Mouse (Mus musculus) liver, postnatal 0 days (tissue): ENCODE results near the gene Syna. TPM values are rescaled to one million over a fixed set of nuclear protein-coding genes. Genes with fewer than 3 reads are reported as not detected.
A peak's percentile ranks its signal among the peaks of the same experiment; 100 is the strongest.

Source experiments
- ATAC-seq: fragments of 200-750 bp; cut with Nextera tagmentation; 2 replicates; pipeline ENCODE4 v1.8.0; 2017; ENCODE audit warnings: mild to moderate bottlenecking, moderate library complexity
- DNase-seq: peaks from one replicate; pipeline ENCODE4 v3.0.0-alpha.2; 2016
- H3K27ac ChIP-seq: fragments of 300-500 bp; sonication (generic); 2 replicates; pipeline ENCODE4 v1.5.1; 2014; ENCODE audit warnings: antibody characterized with exemption, moderate library complexity, mild to moderate bottlenecking, low read depth
- H3K27me3 ChIP-seq: fragments of 300-500 bp; sonication (generic); 2 replicates; pipeline ENCODE4 v1.6.1; 2014; ENCODE audit warnings: low read length, control low read depth, mixed read lengths; ENCODE audit not compliant: insufficient read depth
- H3K36me3 ChIP-seq: fragments of 300-500 bp; sonication (generic); replicated peaks from 2 replicates; pipeline ENCODE4 v1.6.1; 2014; ENCODE audit warnings: mild to moderate bottlenecking, control low read depth, low read length, moderate library complexity, mixed read lengths; ENCODE audit not compliant: insufficient read depth
- H3K4me1 ChIP-seq: fragments of 300-500 bp; sonication (generic); 2 replicates; pipeline ENCODE4 v1.6.1; 2014; ENCODE audit warnings: antibody characterized with exemption, mild to moderate bottlenecking, control low read depth; ENCODE audit not compliant: insufficient read depth
- H3K4me2 ChIP-seq: fragments of 300-500 bp; sonication (generic); 2 replicates; pipeline ENCODE4 v1.6.1; 2014; ENCODE audit warnings: low read depth, mild to moderate bottlenecking, low read length, moderate library complexity, mixed read lengths
- H3K4me3 ChIP-seq: fragments of 300-500 bp; sonication (generic); 2 replicates; pipeline ENCODE4 v1.5.1; 2014; ENCODE audit warnings: low read depth, low read length
- H3K9ac ChIP-seq: fragments of 300-500 bp; sonication (generic); replicated peaks from 2 replicates; pipeline ENCODE4 v1.6.1; 2014; ENCODE audit warnings: mild to moderate bottlenecking, moderate library complexity
- H3K9me3 ChIP-seq: fragments of 300-500 bp; sonication (generic); 2 replicates; pipeline ENCODE4 v1.6.1; 2016; ENCODE audit warnings: mild to moderate bottlenecking, control low read depth, low read length, mixed read lengths
- CTCF ChIP-seq: sonication (generic); IDR thresholded peaks from 2 replicates; pipeline ENCODE4 v1.5.1; 2016; ENCODE audit warnings: antibody characterized with exemption, low read depth
- EP300 ChIP-seq: IDR thresholded peaks from 2 replicates; pipeline ENCODE4 v1.6.1; 2016; ENCODE audit warnings: antibody characterized with exemption, low read depth, mild to moderate bottlenecking
- WGBS: fragments of 180-500 bp; shearing (Covaris S2); extraction: QIAGEN DNeasy Blood & Tissue Kit; methylation state at CpG from one replicate; pipeline ENCODE4 v1.1.7; 2014; ENCODE audit not compliant: insufficient replicate concordance; 5-methylcytosine and 5-hydroxymethylcytosine counted together
- polyA plus RNA-seq: library from polyadenylated mRNA; unstranded; fragments of >200 nt; fragmentation: Nextera tagmentation; extraction: Ambion mirVana; gene quantifications from 2 replicates; pipeline ENCODE4 v1.2.1, GENCODE M21; 2015

The Syna gene
- polyA plus RNA-seq, 1 experiment from 2014 or later = not detected

DNA sequence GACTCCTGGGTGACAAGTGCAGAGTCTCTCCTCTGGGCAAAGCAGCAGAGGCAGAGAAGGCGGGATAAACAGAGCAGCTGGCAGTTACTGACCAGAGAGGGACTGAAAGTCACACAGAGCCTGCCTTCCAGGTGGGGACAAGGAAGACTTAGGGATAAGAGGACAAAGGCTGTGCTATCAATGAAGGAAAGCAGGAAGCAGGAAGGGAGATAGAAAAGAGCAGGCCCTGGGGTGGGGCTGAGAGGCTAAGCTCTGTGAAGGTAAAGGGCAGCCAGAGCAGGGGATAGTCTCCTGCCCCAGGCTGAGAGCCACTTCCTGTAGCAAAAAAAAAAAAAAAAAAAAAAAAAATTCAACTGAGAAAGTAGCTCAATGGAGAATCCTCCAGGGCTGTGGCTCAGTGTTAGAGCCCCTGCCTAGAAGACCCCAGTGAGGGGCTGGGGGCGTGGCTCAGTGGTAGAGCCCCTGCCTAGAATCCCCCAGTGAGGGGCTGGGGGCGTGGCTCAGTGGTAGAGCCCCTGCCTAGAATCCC, 10.3 kb downstream of the Syna start:
- DNase-seq (no peak), ATAC-seq (no peak)
- Histone ChIP-seq H3K27ac (no peak overlapping the region), H3K9me3 (no peaks in the 10 kb centered on the region), H3K4me1 (peaks cover 21% of the 10 kb centered on the region), H3K9ac (no peak overlapping the region), H3K27me3 (no peaks in the 10 kb centered on the region), H3K36me3 (no peaks in the 10 kb centered on the region), H3K4me2 (no peak overlapping the region), H3K4me3 (no peak overlapping the region)
- TF ChIP-seq CTCF = no peak
- TF ChIP-seq EP300 = no peak
- 78% methylated on average over 2 of the region's 3 CpGs for WGBS

DNA sequence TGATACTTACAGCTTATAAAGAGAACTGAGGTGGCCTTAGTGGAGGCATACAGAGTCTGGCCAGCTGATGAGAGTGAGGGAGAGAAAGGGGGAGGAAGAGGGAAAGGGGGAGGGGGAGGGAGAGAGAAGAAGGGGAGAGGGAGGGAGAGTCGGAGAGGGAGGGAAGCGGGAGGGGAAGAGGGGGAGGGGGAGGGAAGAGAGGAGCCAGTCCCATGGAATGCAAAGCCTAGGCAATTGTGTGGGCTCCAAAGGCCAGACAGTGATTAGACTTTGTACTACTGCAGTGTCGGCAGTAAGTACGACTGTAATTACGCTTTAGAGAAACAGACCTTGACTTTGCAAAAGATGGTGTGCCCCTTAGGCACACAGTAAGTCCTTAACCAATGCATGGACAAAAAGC, 11.7 kb downstream of the Syna start:
- Histone ChIP-seq H3K36me3 (no peaks in the 10 kb centered on the region), H3K4me3 (no peak overlapping the region), H3K4me2 (no peak overlapping the region), H3K4me1 (peaks cover 21% of the 10 kb centered on the region), H3K27ac (no peak overlapping the region), H3K27me3 (no peaks in the 10 kb centered on the region), H3K9me3 (no peaks in the 10 kb centered on the region), H3K9ac (no peak overlapping the region)
- TF ChIP-seq CTCF (no peak), EP300 (no peak)
- no peak for ATAC-seq
- DNase-seq = no peak
- 40% methylated on average over 5 of the region's 5 CpGs for WGBS

DNA sequence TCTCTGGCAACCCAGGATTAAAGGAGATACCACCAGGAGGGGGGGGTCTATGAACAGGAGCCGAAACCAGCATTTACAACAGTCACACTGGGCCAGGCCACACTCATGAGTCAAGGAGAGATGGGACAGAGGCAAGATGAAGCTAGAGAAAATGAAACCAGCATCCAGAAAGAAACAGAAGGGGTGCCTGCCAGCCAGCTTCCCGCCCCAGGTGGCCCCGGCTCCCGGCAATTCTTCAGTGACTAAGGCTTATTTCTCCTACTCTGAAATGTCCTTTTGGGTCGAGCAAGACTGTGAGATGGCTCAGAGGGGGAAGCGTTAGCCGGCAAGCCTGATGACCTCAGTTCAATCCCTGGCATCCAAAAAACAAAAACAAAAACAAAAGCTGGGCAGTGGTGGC, 13.2 kb downstream of the Syna start:
- WGBS = 77% methylated on average over 7 of the region's 7 CpGs

DNA sequence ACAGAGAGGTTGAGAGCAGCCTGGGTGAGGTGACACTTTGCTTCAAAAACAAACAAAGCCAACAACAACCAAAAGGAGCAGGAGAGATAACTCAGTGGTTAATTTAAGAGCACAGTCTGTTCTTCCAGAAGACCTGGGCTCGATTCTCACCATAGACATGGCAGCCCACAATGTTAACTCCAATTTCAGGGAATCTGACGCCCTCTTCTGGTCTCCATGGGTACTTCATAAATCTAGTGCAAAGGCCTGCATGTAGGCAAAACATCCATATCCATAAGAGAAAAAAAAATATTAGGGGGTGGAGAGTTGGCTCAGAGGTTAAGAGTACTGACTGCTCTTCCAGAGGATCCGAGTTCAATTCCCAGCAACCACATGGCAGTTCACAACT, 14.7 kb downstream of the Syna start:
- DNase-seq (no peak), ATAC-seq (no peak)
- no peak for TF ChIP-seq EP300
- TF ChIP-seq CTCF = peak; percentile 51
- no peak overlapping the region for H3K27ac ChIP-seq
- no peak overlapping the region for H3K9ac ChIP-seq
- H3K36me3 ChIP-seq = no peaks in the 10 kb centered on the region
- no peaks in the 10 kb centered on the region for H3K9me3 ChIP-seq
- no peaks in the 10 kb centered on the region for H3K27me3 ChIP-seq
- no peak overlapping the region for H3K4me2 ChIP-seq
- H3K4me3 ChIP-seq = no peak overlapping the region
- peaks cover 13% of the 10 kb centered on the region for H3K4me1 ChIP-seq
- 71% methylated on average over 3 of the region's 3 CpGs for WGBS

More for the DNA sequence above, 13.2 kb downstream of the Syna start:
- TF ChIP-seq CTCF = no peak
- no peak for TF ChIP-seq EP300
- H3K27ac ChIP-seq = no peak overlapping the region
- no peaks in the 10 kb centered on the region for H3K36me3 ChIP-seq
- no peak for DNase-seq
- H3K4me3 ChIP-seq = no peak overlapping the region
- H3K4me2 ChIP-seq = no peak overlapping the region
- no peak for ATAC-seq
- no peaks in the 10 kb centered on the region for H3K27me3 ChIP-seq
- no peak overlapping the region for H3K9ac ChIP-seq
- no peaks in the 10 kb centered on the region for H3K9me3 ChIP-seq
- peaks cover 13% of the 10 kb centered on the region for H3K4me1 ChIP-seq

DNA sequence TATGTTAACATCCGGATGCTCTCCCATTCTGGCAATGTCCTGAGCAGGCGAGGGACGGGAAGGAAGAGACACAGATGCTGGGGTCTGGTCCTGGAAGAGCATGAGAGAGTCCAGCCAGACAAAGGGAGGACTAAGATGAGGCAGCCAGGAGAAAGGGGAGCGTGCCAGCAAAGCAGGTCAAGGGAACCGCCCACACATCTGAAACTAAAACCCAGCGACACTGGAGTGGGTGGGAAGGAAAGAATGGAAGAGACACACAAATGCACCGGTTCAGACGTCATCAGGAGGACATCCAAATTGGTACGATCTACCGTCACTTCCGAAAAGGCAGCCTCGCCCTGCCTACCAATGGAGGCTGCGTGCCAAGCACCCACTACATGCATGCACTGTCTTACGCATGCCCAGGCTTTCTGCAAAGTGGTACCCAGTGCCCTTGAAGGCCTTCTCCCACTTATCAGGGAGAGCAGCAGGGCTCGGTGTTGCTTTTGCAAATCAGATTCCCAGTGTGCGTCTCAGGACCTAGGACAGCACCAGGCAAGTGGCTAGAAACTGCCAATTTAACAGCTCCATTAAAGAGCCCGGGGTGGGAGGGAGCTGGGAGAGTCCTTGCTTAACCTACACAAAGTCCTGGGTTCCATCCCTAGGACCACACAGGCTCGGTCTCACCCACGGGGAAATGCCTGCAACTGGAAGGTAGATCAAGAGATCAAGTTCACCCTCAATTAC, 15.3 kb downstream of the Syna start:
- TF ChIP-seq EP300 = no peak
- TF ChIP-seq CTCF = no peak
- Histone ChIP-seq H3K9me3 (no peaks in the 10 kb centered on the region), H3K27me3 (no peaks in the 10 kb centered on the region), H3K36me3 (no peaks in the 10 kb centered on the region), H3K27ac (no peak overlapping the region), H3K4me3 (no peak overlapping the region), H3K4me2 (no peak overlapping the region), H3K4me1 (peaks cover 15% of the 10 kb centered on the region), H3K9ac (no peak overlapping the region)
- ATAC-seq (no peak), DNase-seq (no peak)
- WGBS = 73% methylated on average over 19 of the region's 19 CpGs

DNA sequence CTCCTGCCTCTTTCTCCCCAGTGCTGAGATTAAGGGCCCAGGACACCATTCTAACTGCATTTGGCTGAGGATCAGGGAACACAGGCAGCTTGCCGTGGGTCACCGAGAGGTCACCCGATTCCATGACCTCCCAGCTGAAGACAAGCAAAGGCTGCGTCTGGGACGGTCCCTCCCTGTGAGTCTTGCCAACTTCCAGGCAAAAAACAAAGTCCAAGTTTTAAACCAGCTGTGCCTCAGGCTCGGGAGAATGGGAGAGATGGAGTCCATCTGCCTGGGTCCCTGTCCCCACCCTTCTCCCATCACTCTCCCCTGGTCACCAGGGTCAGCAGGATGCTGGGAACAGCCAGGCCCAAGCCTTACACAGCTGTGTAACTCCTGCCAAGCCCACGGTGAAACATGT, 18.3 kb downstream of the Syna start:
- TF ChIP-seq CTCF (no peak), EP300 (no peak)
- Histone ChIP-seq H3K27ac (no peak overlapping the region), H3K4me1 (peaks cover 15% of the 10 kb centered on the region), H3K36me3 (no peaks in the 10 kb centered on the region), H3K4me3 (no peak overlapping the region), H3K9me3 (no peaks in the 10 kb centered on the region), H3K27me3 (no peaks in the 10 kb centered on the region), H3K4me2 (no peak overlapping the region), H3K9ac (no peak overlapping the region)
- peak; percentile 33 for DNase-seq
- ATAC-seq = 0 out of 2 replicates have a peak, but pooled peaks have one; percentile 10
- 54% methylated on average over 7 of the region's 7 CpGs for WGBS
